Mouse (Mus musculus) MEL (cell line): ENCODE data around the gene Fez2.

Experiments used
- CTCF ChIP-seq, 3 experiments: IDR thresholded peaks in 2 of 3; conservative IDR thresholded peaks in 1 of 3; 2 replicates each; pipeline ENCODE4 v1.5.1; 2011 to 2012; ENCODE audit warnings: low read length in 3 of 3, low read depth in 2 of 3, mild to moderate bottlenecking in 2 of 3, improper control_type of control experiment in 1 of 3, inconsistent platforms in 1 of 3, mixed read lengths in 1 of 3, moderate library complexity in 1 of 3; ENCODE audit not compliant: control insufficient read depth in 1 of 3, insufficient read depth in 1 of 3, poor library complexity in 1 of 3, severe bottlenecking in 1 of 3
- E2F4 ChIP-seq: IDR thresholded peaks from 2 replicates; pipeline ENCODE4 v1.6.1; 2011; ENCODE audit warnings: low read depth, low read length, improper control_type of control experiment, borderline replicate concordance
- HCFC1 ChIP-seq: IDR thresholded peaks from 2 replicates; pipeline ENCODE4 v1.6.1; 2012; ENCODE audit warnings: low read depth, mild to moderate bottlenecking, inconsistent platforms, low read length, improper control_type of control experiment, moderate library complexity
- MAFK ChIP-seq: IDR thresholded peaks from 2 replicates; pipeline ENCODE4 v1.6.1; 2011; ENCODE audit warnings: low read depth, mild to moderate bottlenecking, low read length, improper control_type of control experiment, borderline replicate concordance
- MAX ChIP-seq: IDR thresholded peaks from 2 replicates; pipeline ENCODE4 v1.6.1; 2011; ENCODE audit warnings: low read length, improper control_type of control experiment
- MAZ ChIP-seq: IDR thresholded peaks from 2 replicates; pipeline ENCODE4 v1.6.1; 2012; ENCODE audit warnings: low read depth, mild to moderate bottlenecking, inconsistent platforms, low read length, improper control_type of control experiment
- MEF2A ChIP-seq: IDR thresholded peaks from 2 replicates; pipeline ENCODE4 v1.6.1; 2014; ENCODE audit warnings: low read depth, mild to moderate bottlenecking, inconsistent platforms, low read length, improper control_type of control experiment; ENCODE audit not compliant: poor library complexity, insufficient replicate concordance, severe bottlenecking; ENCODE audit errors: extremely low read depth
- POLR2A ChIP-seq, 2 experiments: IDR thresholded peaks; 2 replicates each; pipeline ENCODE4 v1.6.1; 2011 to 2012; ENCODE audit warnings: low read length in 2 of 2, mild to moderate bottlenecking in 2 of 2, control low read depth in 1 of 2, improper control_type of control experiment in 1 of 2, low read depth in 1 of 2, moderate library complexity in 1 of 2; ENCODE audit not compliant: control insufficient read depth in 1 of 2, insufficient read depth in 1 of 2, poor library complexity in 1 of 2
- TBP ChIP-seq: IDR thresholded peaks from 2 replicates; pipeline ENCODE4 v1.8.0; 2011; ENCODE audit warnings: low read depth, low read length, improper control_type of control experiment
- USF1 ChIP-seq: IDR thresholded peaks from 2 replicates; pipeline ENCODE4 v1.6.1; 2014; ENCODE audit warnings: low read depth, mild to moderate bottlenecking, inconsistent platforms, low read length, improper control_type of control experiment, moderate library complexity
- ZC3H11A ChIP-seq: IDR thresholded peaks from 2 replicates; pipeline ENCODE4 v1.6.1; 2012; ENCODE audit warnings: low read depth, mild to moderate bottlenecking, inconsistent platforms, low read length, improper control_type of control experiment

- no peak for TF ChIP-seq CTCF (IDR thresholded peaks at IDR 0.05 in 2 of 3, conservative IDR thresholded peaks at IDR 0.05 in 1 of 3; ENCODE audit: control insufficient read depth in 1 of 3, insufficient read depth in 1 of 3, low read depth in 2 of 3, low read length in 3 of 3, poor library complexity in 1 of 3, severe bottlenecking in 1 of 3)
- TF ChIP-seq MAX, result no peak
- no peak for TF ChIP-seq POLR2A (IDR thresholded peaks at IDR 0.05; ENCODE audit: control insufficient read depth in 1 of 2, insufficient read depth in 1 of 2, low read depth in 1 of 2, low read length in 2 of 2, poor library complexity in 1 of 2)
- no peak for TF ChIP-seq USF1
- TF ChIP-seq E2F4, result no peak
- TF ChIP-seq HCFC1, result no peak
- TF ChIP-seq MAFK, result no peak
- no peak for TF ChIP-seq ZC3H11A
- TF ChIP-seq MEF2A, result no peak
- TF ChIP-seq MAZ, result no peak
- TF ChIP-seq TBP, result no peak
Observed at GRCm38 (mm10) chr17:78379730-78380245, 38.2 kb downstream of the Fez2 start.
